Mouse (Mus musculus) forebrain, embryonic 13.5 days (tissue): ENCODE measurements around the gene Hacd1. TPM values are rescaled to one million over a fixed set of nuclear protein-coding genes. Genes with fewer than 3 reads are reported as not detected.

Experiments used
- ATAC-seq: fragments of 200-750 bp; cut with Nextera tagmentation; 2 replicates; pipeline ENCODE4 v1.8.0; 2017
- H3K27ac ChIP-seq: fragments of 300-500 bp; sonication (generic); 2 replicates; pipeline ENCODE4 v1.5.1; 2015; ENCODE audit warnings: inconsistent platforms, mild to moderate bottlenecking, moderate library complexity
- H3K27me3 ChIP-seq: fragments of 300-500 bp; sonication (generic); 2 replicates; pipeline ENCODE4 v1.6.1; 2015; ENCODE audit warnings: mild to moderate bottlenecking, inconsistent platforms
- H3K36me3 ChIP-seq: fragments of 300-500 bp; sonication (generic); 2 replicates; pipeline ENCODE4 v1.6.1; 2015; ENCODE audit warnings: mild to moderate bottlenecking, inconsistent platforms; ENCODE audit not compliant: poor library complexity, severe bottlenecking
- H3K4me1 ChIP-seq: fragments of 300-500 bp; sonication (generic); 2 replicates; pipeline ENCODE4 v1.6.1; 2015; ENCODE audit warnings: inconsistent platforms
- H3K4me2 ChIP-seq: fragments of 300-500 bp; sonication (generic); 2 replicates; pipeline ENCODE4 v1.6.1; 2015; ENCODE audit warnings: inconsistent platforms, mild to moderate bottlenecking, moderate library complexity
- H3K4me3 ChIP-seq: fragments of 300-500 bp; sonication (generic); 2 replicates; pipeline ENCODE4 v1.5.1; 2015; ENCODE audit warnings: mild to moderate bottlenecking, inconsistent platforms
- H3K9ac ChIP-seq: fragments of 300-500 bp; sonication (generic); 2 replicates; pipeline ENCODE4 v1.6.1; 2015; ENCODE audit warnings: mild to moderate bottlenecking, inconsistent platforms
- H3K9me3 ChIP-seq: fragments of 300-500 bp; sonication (generic); replicated peaks from 2 replicates; pipeline ENCODE4 v1.6.1; 2016; ENCODE audit warnings: inconsistent platforms
- WGBS: fragments of 180-500 bp; shearing (Covaris S2); methylation state at CpG from one replicate; pipeline ENCODE4 v1.1.7; 2015; 5-methylcytosine and 5-hydroxymethylcytosine counted together
- polyA plus RNA-seq: library from polyadenylated mRNA; unstranded; fragments of >200 nt; fragmentation: Nextera tagmentation; extraction: Ambion mirVana; gene quantifications from 2 replicates; pipeline ENCODE4 v1.2.1, GENCODE M21; 2015

The Hacd1 gene
- polyA plus RNA-seq, 1 experiment from 2014 or later, result 41.4 TPM

DNA sequence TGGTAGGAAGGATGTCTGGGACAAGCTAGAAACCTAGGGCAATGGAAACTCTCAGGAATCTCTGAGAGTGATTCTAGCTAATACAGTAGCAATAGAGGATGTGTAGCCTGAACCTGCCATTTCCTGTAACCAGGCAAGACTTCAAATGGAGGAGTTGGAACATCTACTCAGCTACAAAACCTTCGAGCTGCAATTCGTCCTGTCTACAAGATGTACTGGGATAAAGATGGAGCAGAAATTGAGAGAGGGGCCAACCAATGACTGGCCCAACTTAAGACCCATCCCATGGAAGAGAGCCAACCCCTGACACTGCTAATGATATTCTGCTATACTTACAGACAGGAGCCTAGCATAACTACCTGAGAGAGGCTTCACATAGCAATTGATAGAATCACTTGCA, 255.3 kb downstream of the Hacd1 start:
- Histone ChIP-seq H3K9me3 (no peaks in the 10 kb centered on the region), H3K4me2 (no peak overlapping the region), H3K27ac (no peak overlapping the region), H3K27me3 (no peaks in the 10 kb centered on the region), H3K9ac (no peak overlapping the region), H3K4me3 (no peak overlapping the region), H3K4me1 (no peaks in the 10 kb centered on the region), H3K36me3 (no peaks in the 10 kb centered on the region)
- ATAC-seq, result no peak
- WGBS, result 93% methylated on average over 2 of the region's 2 CpGs

Other genes with a start within 250 kb of the Hacd1 start
- gene Stam, start 18.0 kb upstream of the Hacd1 start, polyA plus RNA-seq, result 108 and 113 TPM in 2 replicates
- gene Tmem236, start 118.4 kb upstream of the Hacd1 start, polyA plus RNA-seq, result 0.09 TPM in 1 of 2 replicates, not detected in the other
- gene Mrc1, start 173.3 kb upstream of the Hacd1 start, polyA plus RNA-seq, result 1.8 and 2.7 TPM in 2 replicates